Mouse (Mus musculus): ENCODE results near the gene Mettl27.

The Mettl27 gene

DNA sequence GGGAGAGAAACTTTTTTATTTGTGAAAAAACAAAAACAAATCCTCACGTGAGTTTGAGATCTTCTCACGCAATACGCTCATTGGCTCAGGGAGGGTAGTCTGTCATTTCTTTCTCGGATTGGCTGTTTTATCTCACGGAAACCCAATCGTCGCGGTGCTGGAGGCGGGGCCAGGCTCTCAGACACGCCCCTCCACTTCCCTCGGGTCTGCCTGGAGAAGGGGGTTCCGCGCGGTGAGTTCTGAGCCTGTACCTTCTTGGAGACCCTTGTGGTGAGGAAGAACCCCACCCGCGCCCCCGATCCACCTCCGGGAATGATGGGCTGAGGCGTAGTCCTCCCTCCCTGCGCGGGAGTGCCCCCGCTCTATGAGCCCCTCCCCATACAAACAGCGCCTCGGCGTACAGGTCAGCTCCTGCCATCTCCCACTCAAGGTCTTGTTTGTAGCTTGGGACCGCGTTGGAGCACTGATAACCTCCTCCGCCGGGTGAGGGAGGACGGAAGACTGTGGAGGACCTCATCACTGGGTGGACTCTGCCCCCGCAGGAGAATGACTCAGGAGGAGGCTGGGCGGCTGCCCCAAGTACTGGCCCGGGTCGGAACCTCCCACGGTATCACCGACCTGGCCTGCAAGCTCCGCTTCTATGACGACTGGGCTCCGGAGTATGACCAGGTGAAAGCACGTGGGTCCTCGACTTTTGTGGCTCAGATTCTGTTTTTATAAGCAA lies at the start of gene Mettl27:
Mettl27 (plus strand) TSS at position 190 of the 724 bp plus-strand sequence.
- DNase-seq, result peak; percentile 92 to 94

- peak in 1 of 2 experiments; percentile 56 for DNase-seq
Observed at GRCm38 (mm10) chr5:134883077-134883476, 49.1 kb upstream of the Mettl27 start.

DNA sequence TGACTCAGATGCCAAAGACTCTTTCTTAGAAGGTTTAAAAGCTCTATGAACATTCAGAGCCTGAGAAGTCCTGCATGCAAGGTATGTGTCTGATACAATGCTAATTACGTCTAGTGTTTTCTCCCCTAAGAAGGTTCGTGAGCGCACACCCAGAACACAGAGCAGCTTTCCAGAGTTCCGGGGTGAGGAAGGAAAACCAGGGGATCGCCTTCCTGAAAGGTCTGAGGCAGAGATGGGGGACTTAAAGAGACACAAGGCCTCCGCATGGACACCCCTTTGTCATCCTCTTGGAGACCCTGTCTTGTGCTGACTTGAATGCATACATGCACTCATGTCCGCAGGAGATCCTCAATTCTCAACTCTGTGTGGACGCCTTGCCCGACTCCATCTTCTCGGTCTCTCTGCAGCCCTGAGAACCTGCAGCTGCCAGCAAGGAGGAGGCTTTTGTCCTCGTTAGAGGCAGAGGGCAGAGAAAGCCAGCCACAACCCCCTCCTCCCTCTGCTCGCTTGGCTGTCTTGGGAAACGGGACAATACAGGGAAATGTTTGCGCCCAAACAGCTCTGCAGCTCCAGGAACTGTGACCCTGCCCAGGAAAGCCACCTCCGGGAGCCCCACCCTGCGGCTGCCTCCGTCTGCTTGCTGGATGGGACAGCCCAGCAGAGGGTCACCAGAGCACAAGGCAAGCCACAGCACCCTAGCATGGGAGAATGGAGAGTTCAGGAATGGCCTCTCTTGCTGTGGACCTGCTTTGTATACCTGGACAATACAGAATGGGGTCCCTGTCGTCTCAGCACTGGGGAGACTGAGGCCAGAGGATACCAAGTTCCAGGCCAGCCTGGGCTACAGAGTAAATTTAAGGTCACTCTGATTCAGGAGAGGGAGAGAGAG lies 44.5 kb upstream of the Mettl27 start:
- peak; percentile 72 to 91 for DNase-seq

GRCm38 (mm10) chr5:134888505-134888904 lies 43.7 kb upstream of the Mettl27 start:
- DNase-seq, result no peak

GRCm38 (mm10) chr5:134890601-134891054 lies 41.5 kb upstream of the Mettl27 start:
- peak in 1 of 2 experiments; percentile 27 for DNase-seq

DNA sequence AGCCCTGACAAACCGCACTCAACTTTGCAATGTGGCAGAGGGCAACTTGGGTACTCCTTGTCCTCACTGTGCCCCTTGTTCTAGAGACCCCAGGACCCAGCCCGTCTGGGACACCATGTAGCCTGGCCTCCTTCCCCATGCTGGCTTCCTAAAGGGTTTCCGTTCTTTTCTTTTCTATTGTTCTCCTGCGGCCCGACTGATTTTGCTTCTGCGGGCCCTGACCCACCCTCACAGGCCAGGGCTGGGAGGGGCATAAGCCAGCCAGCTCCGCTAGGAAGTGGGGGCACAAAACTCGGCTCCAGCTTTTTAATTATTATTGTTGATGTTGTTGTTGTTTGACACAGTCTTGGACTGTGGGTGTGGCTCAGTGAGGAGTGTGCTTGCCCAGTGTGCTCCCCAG lies 40.6 kb upstream of the Mettl27 start:
- peak; percentile 21 to 71 for DNase-seq

DNA sequence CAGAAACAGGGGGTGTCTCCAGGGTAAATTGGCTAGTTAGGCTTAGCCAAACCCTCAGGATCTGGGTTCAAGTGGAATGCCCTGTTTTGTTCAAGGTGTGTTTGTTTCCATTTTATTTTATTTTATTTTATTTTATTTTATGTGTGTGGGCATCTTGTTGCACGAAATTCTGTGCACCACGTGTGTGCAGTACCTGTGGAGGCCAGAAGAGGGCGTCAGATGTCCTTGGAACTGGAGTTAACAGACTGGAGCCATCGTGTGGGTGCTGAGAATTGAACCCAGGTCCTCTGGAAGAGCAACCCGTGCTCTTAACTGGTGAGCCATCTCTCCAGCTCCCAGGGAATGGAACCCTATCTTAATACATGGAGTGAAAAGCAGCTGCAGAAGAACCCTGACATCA lies 39.5 kb upstream of the Mettl27 start:
- no peak for DNase-seq

DNA sequence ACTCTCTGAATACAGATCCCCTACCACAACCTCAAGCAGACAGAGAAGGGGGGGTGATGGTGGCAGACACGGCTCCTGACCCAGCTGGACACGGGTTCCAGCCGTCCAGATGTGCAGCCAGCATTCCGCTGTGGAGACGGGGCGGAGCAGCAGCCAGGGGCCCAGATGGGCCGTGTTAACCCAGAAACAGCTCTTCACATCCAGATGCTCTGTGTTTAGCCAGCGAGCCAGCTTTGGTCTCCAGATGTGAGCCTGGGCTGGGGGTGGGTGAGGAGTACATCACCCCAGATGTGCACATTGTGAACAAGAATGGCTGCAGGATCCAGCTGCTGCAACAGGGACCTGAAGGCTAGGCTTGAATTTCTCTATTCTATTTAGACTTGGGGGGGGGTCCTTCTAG lies 36.9 kb upstream of the Mettl27 start:
- DNase-seq, result peak in 1 of 2 experiments; percentile 24

DNA sequence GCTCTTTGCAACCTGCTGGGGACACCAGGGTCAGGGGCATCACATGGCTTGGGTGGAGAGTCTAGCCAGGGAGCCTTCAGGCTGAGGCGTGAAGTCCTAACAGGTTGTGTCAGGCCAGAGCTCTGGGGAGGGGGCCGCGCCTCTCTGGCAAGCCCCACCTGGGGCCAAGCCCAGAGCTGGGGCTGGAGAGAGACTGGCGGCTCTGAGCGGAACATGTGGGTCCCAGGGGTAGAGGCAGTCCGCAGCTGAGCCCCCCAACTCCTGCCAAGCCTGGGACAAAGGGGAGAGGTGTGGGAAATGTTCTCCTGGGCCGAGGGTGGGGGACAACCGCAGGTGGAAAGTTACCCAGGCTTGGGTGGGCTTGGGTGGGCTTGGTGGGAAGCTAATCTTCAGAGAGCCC lies 35.2 kb upstream of the Mettl27 start:
- DNase-seq, result no peak

DNA sequence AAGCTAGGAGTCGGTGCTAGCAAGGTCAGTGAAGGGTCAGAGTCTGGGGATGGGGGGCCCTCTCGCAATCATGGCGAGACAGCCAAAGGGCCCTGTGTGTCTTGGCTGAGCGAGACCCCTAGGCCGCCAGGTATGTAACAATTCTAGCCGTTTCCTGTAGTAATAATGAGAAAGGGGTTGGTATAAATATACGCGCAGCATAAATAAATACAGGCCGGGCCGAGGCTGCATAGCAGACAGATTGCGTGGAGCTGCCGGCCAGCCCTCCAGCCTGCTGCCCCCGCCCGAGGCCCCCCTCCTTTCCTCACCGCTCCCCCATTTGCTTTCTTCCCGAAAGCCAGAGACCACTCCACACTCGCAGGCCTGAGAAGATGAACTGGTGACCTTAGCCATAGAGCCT lies 34.6 kb upstream of the Mettl27 start:
- no peak for DNase-seq

DNA sequence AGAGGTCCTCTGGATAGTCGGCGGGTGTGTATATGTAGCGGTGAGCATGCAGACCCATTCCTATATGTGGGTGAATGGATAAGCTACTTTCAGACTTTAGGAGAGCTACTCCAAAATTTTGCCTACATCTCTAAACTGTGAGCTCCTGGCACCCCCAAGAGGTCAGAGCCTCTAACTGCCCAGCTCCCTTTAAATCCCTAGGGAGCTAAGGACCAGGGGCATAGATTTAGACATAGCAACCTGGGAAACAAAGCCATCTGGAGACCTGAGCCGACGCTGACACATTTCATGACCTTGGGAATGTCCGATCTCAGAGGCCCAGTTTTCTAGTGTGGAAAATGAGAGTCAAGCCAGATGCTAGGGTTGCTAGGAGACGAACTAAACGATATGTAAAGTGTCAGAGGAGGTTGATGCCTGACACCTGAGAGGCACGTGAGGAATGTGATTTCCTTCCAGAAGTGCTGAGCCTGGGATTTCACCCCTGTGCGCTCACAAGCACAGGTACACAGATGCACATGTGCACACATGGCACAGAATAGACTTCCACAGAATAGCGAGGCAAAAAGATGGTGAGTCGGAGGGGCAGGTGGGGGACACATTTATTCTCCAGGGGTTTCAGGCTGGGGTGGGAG lies 31.0 kb upstream of the Mettl27 start:
- DNase-seq, result peak; percentile 56 to 57

DNA sequence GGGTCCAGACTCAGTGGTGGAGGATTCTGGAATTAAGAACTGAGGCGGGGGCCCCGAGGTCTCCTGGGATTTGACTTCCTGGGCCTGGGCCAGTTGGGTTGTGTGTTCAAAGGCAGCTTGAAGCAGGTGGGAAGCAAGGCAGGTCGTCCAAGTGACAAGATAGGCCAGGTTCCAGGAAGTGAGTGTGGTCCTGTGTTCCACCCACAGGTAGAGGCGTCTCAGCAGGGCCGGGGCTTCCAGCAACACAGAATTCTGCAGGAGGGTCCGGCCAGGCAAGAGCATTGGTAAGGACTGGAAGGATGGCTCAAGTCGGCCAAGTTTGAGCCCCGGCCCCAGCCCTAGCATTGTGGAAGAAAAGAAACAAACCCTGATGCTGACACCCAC lies 30.5 kb upstream of the Mettl27 start:
- DNase-seq, result no peak

DNA sequence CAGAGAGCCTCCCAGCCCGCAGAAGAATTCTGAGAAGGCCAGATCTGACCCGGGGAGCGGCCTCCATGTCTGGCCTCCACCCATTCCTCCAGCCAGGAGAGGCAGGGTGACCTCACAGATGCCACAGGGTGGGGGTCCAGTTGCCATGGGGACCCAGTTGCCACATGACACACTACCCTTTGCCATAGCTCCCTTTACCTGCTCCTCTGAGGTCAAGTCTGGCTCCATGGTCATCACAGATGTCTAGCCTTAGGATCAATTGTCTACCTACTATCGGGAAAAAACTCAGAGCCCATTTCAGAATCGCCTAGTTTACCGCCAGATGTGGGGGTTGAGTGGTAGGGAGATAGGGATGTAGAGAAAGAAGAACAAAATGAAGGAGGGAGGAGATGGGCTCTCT lies 25.5 kb upstream of the Mettl27 start, which contains the start of gene Tmem270:
Tmem270 (minus strand) TSS at position 101 of the 400 bp plus-strand sequence.
- no peak for DNase-seq

GRCm38 (mm10) chr5:134907135-134907534 lies 25.0 kb upstream of the Mettl27 start:
- DNase-seq, result peak; percentile 93 to 94

DNA sequence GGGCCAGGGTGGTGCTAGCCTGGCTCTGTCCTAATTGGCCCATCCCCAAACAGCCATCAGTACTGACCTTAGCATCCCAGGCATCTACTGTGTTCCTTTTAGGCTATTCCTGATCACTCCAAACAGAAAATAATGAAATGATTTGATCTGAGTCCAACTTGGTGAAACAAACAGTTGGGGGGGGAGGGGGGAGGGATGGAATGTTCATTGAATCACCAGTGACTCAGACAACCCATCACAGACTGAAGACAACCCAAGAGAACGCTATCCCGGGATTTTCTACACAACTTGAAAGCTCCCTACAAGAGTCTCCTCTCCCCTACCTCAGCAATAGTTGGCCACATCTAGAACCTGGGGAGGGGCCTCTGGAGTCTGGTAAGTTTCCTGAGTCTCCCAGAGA lies 20.3 kb upstream of the Mettl27 start:
- DNase-seq, result no peak

DNA sequence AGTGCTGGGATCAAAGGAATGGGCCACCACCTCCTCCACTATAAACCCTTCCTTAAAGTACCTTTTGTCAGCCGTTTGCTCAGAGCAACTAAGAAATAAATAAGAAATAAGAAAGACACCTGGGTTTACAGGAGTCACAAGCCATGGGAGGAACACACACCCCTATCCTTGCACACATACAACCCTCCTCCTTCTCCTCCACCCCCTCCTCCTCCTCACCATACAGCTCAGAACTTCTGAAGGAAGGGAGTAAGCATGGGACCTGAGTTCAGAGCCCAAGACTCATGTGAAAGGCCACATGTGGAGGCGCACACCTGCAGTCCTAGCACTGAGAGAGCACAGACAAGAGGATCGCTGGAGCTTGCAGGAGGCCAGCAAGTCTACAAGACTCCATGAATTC lies 18.8 kb upstream of the Mettl27 start:
- no peak for DNase-seq

DNA sequence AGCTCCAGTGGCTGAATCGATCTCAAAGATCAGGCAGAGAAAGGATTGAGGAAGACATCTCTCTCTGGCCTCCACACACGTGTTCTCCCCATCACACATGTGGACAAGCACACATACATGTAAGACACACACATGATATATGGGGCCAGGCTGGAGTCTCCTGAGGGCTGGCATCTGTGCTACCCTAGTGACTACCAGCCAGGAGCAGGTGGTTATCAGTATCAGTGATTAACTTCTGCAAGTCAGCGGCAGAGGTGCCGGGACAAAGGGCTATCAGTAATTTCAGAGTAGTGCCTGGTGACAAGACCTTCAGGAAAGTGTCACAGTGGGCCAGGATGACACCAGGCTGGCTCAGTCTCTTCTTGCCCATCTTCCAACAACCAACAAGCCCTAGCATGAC lies 18.4 kb upstream of the Mettl27 start:
- no peak for DNase-seq

DNA sequence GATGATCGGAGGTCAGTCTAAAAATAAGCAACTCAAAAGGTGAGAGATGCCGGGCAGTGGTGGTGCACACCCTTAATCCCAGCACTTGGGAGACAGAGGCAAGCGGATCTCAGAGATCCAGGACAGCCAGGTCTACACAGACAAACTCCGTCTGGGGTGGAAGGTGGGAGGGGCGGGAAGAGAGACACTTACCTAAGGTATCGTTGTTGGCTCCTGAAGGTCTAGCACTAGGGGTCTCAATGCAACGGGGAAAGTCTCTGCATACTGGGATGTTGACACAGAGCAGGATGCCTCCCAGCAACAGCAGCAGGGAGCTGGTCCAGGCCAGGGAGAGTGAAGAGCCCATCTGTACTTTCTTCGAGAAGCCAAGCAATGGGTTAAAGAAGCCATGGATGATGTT lies 17.7 kb upstream of the Mettl27 start:
- DNase-seq, result no peak

GRCm38 (mm10) chr5:134915311-134915710 lies 16.9 kb upstream of the Mettl27 start, which contains the start of gene Cldn13:
Gene Cldn13, minus strand, starts transcription at chr5:134915526.
- DNase-seq, result no peak

GRCm38 (mm10) chr5:134918071-134918832 lies 13.9 kb upstream of the Mettl27 start:
- peak; percentile 78 for DNase-seq

DNA sequence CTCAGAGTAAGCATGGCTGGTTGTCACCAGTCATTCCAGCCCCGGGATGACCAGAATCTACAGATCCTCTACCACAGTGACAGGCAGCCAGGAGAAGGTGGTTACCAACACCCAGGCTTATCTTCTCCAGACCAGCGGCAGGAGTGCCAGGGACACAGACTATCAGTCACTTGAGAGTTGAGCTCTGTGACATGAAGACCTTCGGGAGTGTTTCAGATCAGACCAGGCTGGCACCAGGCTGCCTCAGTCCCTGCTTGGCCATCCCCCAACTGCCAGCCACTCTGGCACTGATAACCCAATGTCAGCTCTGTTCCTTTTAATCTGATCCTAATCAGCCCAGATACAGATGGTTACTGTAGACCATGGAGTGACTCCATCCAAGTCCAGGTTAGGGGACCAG lies 13.1 kb upstream of the Mettl27 start:
- DNase-seq, result no peak

DNA sequence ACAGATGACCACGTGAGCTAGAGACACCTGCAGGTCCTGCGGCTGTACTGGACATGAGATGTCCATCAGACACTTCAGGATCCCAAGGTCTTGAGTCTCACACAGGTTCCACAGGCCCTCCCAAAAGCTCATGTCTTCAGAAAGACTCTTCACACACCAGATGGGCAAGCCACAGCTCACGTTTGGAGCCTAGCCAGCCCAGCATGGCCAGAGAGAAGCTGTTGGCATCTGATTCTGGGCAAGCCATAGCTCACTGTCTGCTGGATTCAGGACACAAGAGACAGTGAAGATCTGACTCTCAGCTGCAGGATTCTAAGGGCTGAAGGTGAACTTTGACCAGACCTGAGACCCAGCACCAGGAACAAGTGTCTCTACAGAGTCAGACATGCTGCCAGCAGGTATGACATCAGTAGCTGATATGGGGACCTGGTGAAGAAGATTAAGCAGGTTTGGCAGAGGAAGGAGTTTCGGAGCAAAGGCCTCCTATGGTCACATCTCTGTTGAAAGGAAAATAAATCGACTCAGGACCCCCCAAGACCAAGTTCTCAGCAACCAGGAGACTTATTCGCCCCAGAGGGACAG lies 12.0 kb upstream of the Mettl27 start:
- no peak for DNase-seq

Data from kidney, postnatal 25 days (tissue).